Mouse (Mus musculus): Measurements from ENCODE around the gene Elavl4. TPM values are rescaled to one million over a fixed set of nuclear protein-coding genes. Genes with fewer than 3 reads are reported as not detected.

Gene Elavl4
- polyA plus RNA-seq, 1 experiment from 2014 or later = 366 TPM

DNA sequence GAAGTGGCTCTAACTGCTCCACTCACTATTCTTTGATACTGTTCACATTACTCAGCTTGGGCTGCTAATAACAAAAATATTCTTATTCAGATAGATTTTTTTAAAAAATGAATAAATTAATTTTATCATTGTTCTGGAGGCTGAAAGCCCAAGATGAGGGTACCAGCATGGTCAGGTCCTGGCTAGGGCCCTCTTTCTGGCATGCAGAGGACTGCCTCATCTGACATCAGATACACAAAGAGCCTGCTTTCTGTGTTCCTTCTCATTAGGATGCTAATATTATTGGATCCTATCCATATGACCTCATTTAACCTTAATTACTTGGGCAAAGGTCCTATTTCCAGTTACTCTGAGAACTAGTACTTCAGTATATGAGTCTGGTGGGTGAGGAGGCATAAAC lies 108.8 kb downstream of the Elavl4 start:
- H3K4me2 ChIP-seq (ENCODE audit: low read length) = no peak overlapping the region
- ATAC-seq (ENCODE audit: low FRiP score, low TSS enrichment) = no peak
- H3K27me3 ChIP-seq (ENCODE audit: control insufficient read depth, insufficient read depth, low read length) = no peaks in the 10 kb centered on the region
- peaks cover 65% of the 10 kb centered on the region for H3K36me3 ChIP-seq (ENCODE audit: control insufficient read depth, insufficient read depth, low read length)
- H3K4me3 ChIP-seq (replicated peaks; ENCODE audit: low read depth, low read length) = no peak overlapping the region
- H3K27ac ChIP-seq (replicated peaks; ENCODE audit: low read depth, low read length) = no peak overlapping the region
- no peak overlapping the region for H3K9ac ChIP-seq (replicated peaks; ENCODE audit: low read length)
- H3K9me3 ChIP-seq (ENCODE audit: control insufficient read depth, low read length) = no peaks in the 10 kb centered on the region
- H3K4me1 ChIP-seq (ENCODE audit: control insufficient read depth, insufficient read depth, low read length) = no peaks in the 10 kb centered on the region
- no peak for DNase-seq

DNA sequence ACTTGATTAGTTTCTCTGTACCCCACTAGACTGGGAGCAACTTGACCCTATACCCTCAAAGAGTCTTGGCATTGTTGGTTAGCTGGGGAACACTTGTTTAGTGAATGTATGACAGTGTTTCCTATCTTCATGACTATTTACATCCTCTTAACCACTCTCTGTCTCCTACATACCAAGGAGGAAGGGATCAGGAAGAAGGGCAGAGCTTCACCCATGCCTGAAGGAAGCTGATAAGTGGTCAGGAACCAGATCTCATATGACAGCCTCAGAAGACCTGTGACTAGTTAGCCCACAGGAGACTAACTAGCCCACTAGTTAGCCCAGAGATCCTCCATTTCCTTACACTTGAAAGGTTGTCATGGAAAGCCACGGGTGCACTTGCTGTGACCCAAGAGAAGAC lies 117.2 kb downstream of the Elavl4 start:
- ATAC-seq (ENCODE audit: low FRiP score, low TSS enrichment) (no peak), DNase-seq (no peak)
- H3K27me3 ChIP-seq (ENCODE audit: control insufficient read depth, insufficient read depth, low read length) = no peaks in the 10 kb centered on the region
- no peak overlapping the region for H3K9ac ChIP-seq (replicated peaks; ENCODE audit: low read length)
- H3K4me1 ChIP-seq (ENCODE audit: control insufficient read depth, insufficient read depth, low read length) = no peaks in the 10 kb centered on the region
- peaks cover 45% of the 10 kb centered on the region for H3K36me3 ChIP-seq (ENCODE audit: control insufficient read depth, insufficient read depth, low read length)
- no peaks in the 10 kb centered on the region for H3K9me3 ChIP-seq (ENCODE audit: control insufficient read depth, low read length)
- H3K4me3 ChIP-seq (replicated peaks; ENCODE audit: low read depth, low read length) = no peak overlapping the region
- WGBS = 78% methylated on average over 1 of the region's 1 CpGs
- no peak overlapping the region for H3K4me2 ChIP-seq (ENCODE audit: low read length)
- no peak overlapping the region for H3K27ac ChIP-seq (replicated peaks; ENCODE audit: low read depth, low read length)

DNA sequence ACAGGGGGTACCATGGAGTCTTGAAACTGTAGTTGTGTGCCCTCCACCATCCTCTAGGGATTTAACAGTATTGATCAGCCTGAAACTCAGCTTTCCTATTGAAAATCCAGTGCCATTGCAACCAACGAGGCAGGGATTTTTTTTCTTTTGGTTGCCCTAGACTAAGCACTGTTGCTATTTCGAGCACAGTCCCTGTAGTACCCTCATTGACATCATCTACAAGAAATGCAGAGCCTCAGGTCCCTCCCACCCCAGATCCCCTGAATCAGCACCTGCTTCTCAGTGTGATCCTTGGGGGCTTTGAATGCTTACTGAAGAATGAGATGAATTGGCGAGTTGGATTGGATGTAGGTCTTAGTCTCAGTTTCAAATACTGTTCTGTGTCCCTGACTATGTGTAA lies 119.4 kb downstream of the Elavl4 start:
- no peak for ATAC-seq (ENCODE audit: low FRiP score, low TSS enrichment)

DNA sequence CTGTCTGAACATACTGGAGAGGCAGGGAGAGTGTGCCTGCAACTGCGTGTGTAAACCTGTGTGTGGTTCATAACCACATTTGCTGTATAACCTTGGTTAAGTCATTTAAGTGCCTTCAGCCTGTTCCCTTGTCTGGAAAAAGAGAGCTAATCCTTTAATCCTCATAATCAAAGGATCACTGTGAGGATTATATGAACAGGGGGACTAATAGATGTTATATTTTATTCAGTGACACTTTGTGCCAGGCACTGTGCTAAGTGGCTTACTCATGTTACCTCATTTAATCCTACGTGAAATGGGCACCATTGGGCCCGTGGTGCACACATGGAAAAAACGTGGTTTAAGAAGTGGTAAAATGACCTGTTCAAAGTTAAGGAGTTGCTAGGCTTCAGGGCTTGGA lies 119.9 kb downstream of the Elavl4 start:
- H3K9me3 ChIP-seq (ENCODE audit: control insufficient read depth, low read length) = no peaks in the 10 kb centered on the region
- H3K9ac ChIP-seq (replicated peaks; ENCODE audit: low read length) = no peak overlapping the region
- no peaks in the 10 kb centered on the region for H3K27me3 ChIP-seq (ENCODE audit: control insufficient read depth, insufficient read depth, low read length)
- no peak for DNase-seq
- 0 out of 2 replicates have a peak, but pooled peaks cover 3% of the 10 kb centered on the region for H3K4me1 ChIP-seq (ENCODE audit: control insufficient read depth, insufficient read depth, low read length)
- H3K27ac ChIP-seq (replicated peaks; ENCODE audit: low read depth, low read length) = no peak overlapping the region
- WGBS = 51% methylated on average over 4 of the region's 4 CpGs
- no peak overlapping the region for H3K4me2 ChIP-seq (ENCODE audit: low read length)
- no peak overlapping the region for H3K4me3 ChIP-seq (replicated peaks; ENCODE audit: low read depth, low read length)
- no peak for ATAC-seq (ENCODE audit: low FRiP score, low TSS enrichment)
- H3K36me3 ChIP-seq (ENCODE audit: control insufficient read depth, insufficient read depth, low read length) = peaks cover 40% of the 10 kb centered on the region

More for the DNA sequence above, 119.4 kb downstream of the Elavl4 start:
- no peaks in the 10 kb centered on the region for H3K27me3 ChIP-seq (ENCODE audit: control insufficient read depth, insufficient read depth, low read length)
- no peak overlapping the region for H3K4me2 ChIP-seq (ENCODE audit: low read length)
- H3K27ac ChIP-seq (replicated peaks; ENCODE audit: low read depth, low read length) = no peak overlapping the region
- WGBS = 82% methylated on average over 3 of the region's 3 CpGs
- peaks cover 44% of the 10 kb centered on the region for H3K36me3 ChIP-seq (ENCODE audit: control insufficient read depth, insufficient read depth, low read length)
- H3K4me1 ChIP-seq (ENCODE audit: control insufficient read depth, insufficient read depth, low read length) = no peaks in the 10 kb centered on the region
- no peak overlapping the region for H3K4me3 ChIP-seq (replicated peaks; ENCODE audit: low read depth, low read length)
- no peak overlapping the region for H3K9ac ChIP-seq (replicated peaks; ENCODE audit: low read length)
- no peaks in the 10 kb centered on the region for H3K9me3 ChIP-seq (ENCODE audit: control insufficient read depth, low read length)
- DNase-seq = no peak

DNA sequence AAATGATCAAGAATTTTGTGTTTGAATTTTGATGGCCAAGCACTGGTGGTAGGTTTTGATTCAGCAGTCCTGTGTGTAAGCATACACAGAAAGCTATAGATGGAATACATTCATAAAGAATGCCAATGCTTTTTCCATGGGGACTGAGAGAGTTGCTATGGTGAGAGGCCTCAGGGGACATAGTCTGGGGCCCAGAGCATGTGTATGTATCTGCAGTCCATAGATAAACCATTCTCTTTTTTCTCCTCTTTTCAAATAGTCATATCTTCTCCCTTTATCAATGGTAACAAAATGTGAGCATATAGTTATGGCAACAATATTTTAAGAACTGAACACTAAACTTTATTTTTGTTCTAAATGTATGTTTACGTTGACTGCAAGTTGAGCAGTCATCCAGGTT lies 122.1 kb downstream of the Elavl4 start:
- 97% methylated on average over 1 of the region's 1 CpGs for WGBS
- no peak overlapping the region for H3K4me2 ChIP-seq (ENCODE audit: low read length)
- no peaks in the 10 kb centered on the region for H3K9me3 ChIP-seq (ENCODE audit: control insufficient read depth, low read length)
- H3K27ac ChIP-seq (replicated peaks; ENCODE audit: low read depth, low read length) = no peak overlapping the region
- DNase-seq (no peak), ATAC-seq (ENCODE audit: low FRiP score, low TSS enrichment) (no peak)
- H3K27me3 ChIP-seq (ENCODE audit: control insufficient read depth, insufficient read depth, low read length) = no peaks in the 10 kb centered on the region
- no peak overlapping the region for H3K4me3 ChIP-seq (replicated peaks; ENCODE audit: low read depth, low read length)
- 0 out of 2 replicates have a peak, but pooled peaks cover 3% of the 10 kb centered on the region for H3K4me1 ChIP-seq (ENCODE audit: control insufficient read depth, insufficient read depth, low read length)
- no peak overlapping the region for H3K9ac ChIP-seq (replicated peaks; ENCODE audit: low read length)
- peaks cover 46% of the 10 kb centered on the region for H3K36me3 ChIP-seq (ENCODE audit: control insufficient read depth, insufficient read depth, low read length)

DNA sequence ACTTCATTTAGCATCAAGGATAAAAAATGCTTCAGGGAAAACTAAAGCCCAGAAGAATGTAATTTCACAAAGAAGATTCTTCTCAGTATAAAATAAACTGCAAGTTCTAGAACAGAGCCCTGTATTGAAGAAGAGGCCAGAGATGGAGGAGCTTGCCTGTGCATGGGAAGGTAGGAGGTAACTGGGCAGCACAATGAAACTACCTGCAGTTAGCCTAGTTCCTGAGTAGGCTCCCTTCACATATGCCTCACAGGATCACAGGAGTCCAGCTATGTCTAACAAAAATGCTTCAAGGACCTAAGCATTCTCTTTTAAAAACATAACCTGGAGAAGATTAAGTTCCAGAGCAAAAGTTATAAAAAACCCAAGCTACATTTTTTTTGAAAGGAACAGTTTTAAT lies 122.5 kb downstream of the Elavl4 start:
- Histone ChIP-seq H3K4me3 (replicated peaks; ENCODE audit: low read depth, low read length) (no peak overlapping the region), H3K9me3 (ENCODE audit: control insufficient read depth, low read length) (no peaks in the 10 kb centered on the region), H3K27ac (replicated peaks; ENCODE audit: low read depth, low read length) (no peak overlapping the region), H3K4me2 (ENCODE audit: low read length) (no peak overlapping the region), H3K27me3 (ENCODE audit: control insufficient read depth, insufficient read depth, low read length) (no peaks in the 10 kb centered on the region), H3K4me1 (ENCODE audit: control insufficient read depth, insufficient read depth, low read length) (0 out of 2 replicates have a peak, but pooled peaks cover 3% of the 10 kb centered on the region), H3K9ac (replicated peaks; ENCODE audit: low read length) (no peak overlapping the region), H3K36me3 (ENCODE audit: control insufficient read depth, insufficient read depth, low read length) (peaks cover 48% of the 10 kb centered on the region)
- ATAC-seq (ENCODE audit: low FRiP score, low TSS enrichment) (no peak), DNase-seq (no peak)

DNA sequence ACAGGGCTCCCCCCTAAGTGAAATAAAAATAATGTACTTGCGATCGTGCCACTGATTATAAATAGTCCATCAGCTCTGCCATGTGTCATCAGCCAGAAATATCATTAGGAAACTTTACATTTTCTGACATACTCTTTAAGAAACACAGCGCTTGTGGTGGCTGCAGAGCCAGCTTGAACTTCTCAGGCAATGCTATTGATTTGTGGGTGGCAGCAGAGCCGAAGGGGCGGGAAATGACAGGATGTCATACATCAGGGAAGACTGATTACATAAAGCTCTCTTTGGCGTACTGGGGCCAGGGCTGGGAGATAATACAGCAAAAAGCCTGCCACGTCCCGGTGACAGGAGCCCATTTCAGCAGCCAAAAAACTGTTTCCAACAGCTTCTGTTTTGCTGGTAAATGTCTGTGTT lies 124.1 kb downstream of the Elavl4 start:
- H3K9ac ChIP-seq (replicated peaks; ENCODE audit: low read length) = no peak overlapping the region
- H3K36me3 ChIP-seq (ENCODE audit: control insufficient read depth, insufficient read depth, low read length) = peaks cover 47% of the 10 kb centered on the region
- ATAC-seq (ENCODE audit: low FRiP score, low TSS enrichment) (no peak), DNase-seq (no peak)
- H3K4me2 ChIP-seq (ENCODE audit: low read length) = no peak overlapping the region
- 0 out of 2 replicates have a peak, but pooled peaks cover 3% of the 10 kb centered on the region for H3K4me1 ChIP-seq (ENCODE audit: control insufficient read depth, insufficient read depth, low read length)
- H3K4me3 ChIP-seq (replicated peaks; ENCODE audit: low read depth, low read length) = no peak overlapping the region
- H3K27ac ChIP-seq (replicated peaks; ENCODE audit: low read depth, low read length) = no peak overlapping the region
- no peaks in the 10 kb centered on the region for H3K27me3 ChIP-seq (ENCODE audit: control insufficient read depth, insufficient read depth, low read length)
- 59% methylated on average over 8 of the region's 8 CpGs for WGBS
- H3K9me3 ChIP-seq (ENCODE audit: control insufficient read depth, low read length) = no peaks in the 10 kb centered on the region

DNA sequence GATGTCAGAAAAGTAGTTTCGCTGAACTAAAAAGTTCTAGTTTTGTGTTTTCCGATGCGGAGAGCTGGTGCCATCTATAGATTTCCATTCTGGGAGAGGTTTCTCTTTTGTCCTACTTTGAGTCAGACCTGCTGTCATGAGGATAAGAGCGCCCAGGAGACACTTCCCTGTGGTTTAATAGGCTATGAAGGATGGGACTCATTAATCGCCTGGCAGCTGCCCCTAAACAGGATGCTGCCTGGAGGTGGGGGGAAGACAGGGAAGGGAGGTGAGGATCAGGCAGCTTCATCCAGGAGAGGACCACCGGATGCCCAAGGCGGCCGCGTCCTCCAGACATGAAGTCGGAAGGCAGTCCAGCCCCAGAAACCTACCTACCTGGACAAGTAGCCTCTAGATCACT lies 126.2 kb downstream of the Elavl4 start:
- no peak for DNase-seq
- Histone ChIP-seq H3K4me1 (ENCODE audit: control insufficient read depth, insufficient read depth, low read length) (0 out of 2 replicates have a peak, but pooled peaks cover 3% of the 10 kb centered on the region), H3K9me3 (ENCODE audit: control insufficient read depth, low read length) (no peaks in the 10 kb centered on the region), H3K36me3 (ENCODE audit: control insufficient read depth, insufficient read depth, low read length) (peaks cover 34% of the 10 kb centered on the region), H3K4me3 (replicated peaks; ENCODE audit: low read depth, low read length) (no peak overlapping the region), H3K9ac (replicated peaks; ENCODE audit: low read length) (no peak overlapping the region), H3K27me3 (ENCODE audit: control insufficient read depth, insufficient read depth, low read length) (no peaks in the 10 kb centered on the region), H3K27ac (replicated peaks; ENCODE audit: low read depth, low read length) (peak overlapping the region; percentile 26; the same call in 1 of the 2 replicates), H3K4me2 (ENCODE audit: low read length) (no peak overlapping the region)
- no peak for ATAC-seq (ENCODE audit: low FRiP score, low TSS enrichment)
- WGBS = 74% methylated on average over 10 of the region's 10 CpGs

DNA sequence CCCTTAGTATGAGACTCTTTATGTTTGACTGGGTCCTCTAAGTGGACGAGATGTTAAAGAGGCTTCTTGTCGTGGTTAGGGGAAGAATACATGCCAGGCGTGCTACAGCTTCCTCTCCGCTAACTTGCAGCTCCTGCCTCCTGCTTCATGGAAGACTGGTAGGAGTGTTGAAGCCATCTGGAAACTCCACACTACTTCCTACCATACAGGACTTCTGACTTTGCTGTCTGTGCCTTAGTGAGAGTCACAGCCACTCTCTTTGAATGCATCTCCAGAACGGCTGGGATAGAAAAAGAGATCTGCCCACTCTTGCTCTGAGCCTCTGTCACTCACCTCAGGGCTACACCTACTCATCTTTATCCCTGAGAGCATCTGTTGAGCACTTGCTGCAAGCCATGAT lies 132.9 kb downstream of the Elavl4 start:
- H3K4me2 ChIP-seq (ENCODE audit: low read length) = no peak overlapping the region
- H3K9me3 ChIP-seq (ENCODE audit: control insufficient read depth, low read length) = no peaks in the 10 kb centered on the region
- no peak overlapping the region for H3K27ac ChIP-seq (replicated peaks; ENCODE audit: low read depth, low read length)
- H3K9ac ChIP-seq (replicated peaks; ENCODE audit: low read length) = no peak overlapping the region
- 96% methylated on average over 5 of the region's 5 CpGs for WGBS
- H3K4me3 ChIP-seq (replicated peaks; ENCODE audit: low read depth, low read length) = no peak overlapping the region
- no peaks in the 10 kb centered on the region; the same call in 1 of the 2 replicates for H3K4me1 ChIP-seq (ENCODE audit: control insufficient read depth, insufficient read depth, low read length)
- ATAC-seq (ENCODE audit: low FRiP score, low TSS enrichment) (no peak), DNase-seq (no peak)
- no peaks in the 10 kb centered on the region for H3K27me3 ChIP-seq (ENCODE audit: control insufficient read depth, insufficient read depth, low read length)
- H3K36me3 ChIP-seq (ENCODE audit: control insufficient read depth, insufficient read depth, low read length) = peaks cover 39% of the 10 kb centered on the region

Data from midbrain, embryonic 14.5 days (tissue).